Mouse (Mus musculus): ENCODE measurements around the gene Timeless.

GRCm38 (mm10) chr10:128256328-128256727 is 24.5 kb downstream of the Timeless start:
- TF ChIP-seq USF1 (IDR thresholded peaks at IDR 0.05; ENCODE audit: low read depth) (no peak), POLR2A (IDR thresholded peaks at IDR 0.05; ENCODE audit: insufficient read length, low read depth) (no peak), TCF12 (IDR thresholded peaks at IDR 0.05; ENCODE audit: insufficient read depth, poor library complexity, severe bottlenecking) (no peak)

All from myocyte (in vitro differentiated cells).